Mouse (Mus musculus) G1E-ER4 (cell line): Measurements from ENCODE around the gene Them5. TPM values are rescaled to one million over a fixed set of nuclear protein-coding genes. Genes with fewer than 3 reads are reported as not detected.

Source experiments
- GATA1 ChIP-seq: IDR thresholded peaks from one replicate; pipeline ENCODE4 v1.8.0; 2012; ENCODE audit warnings: low read length, inconsistent platforms
- polyA plus RNA-seq: library from polyadenylated mRNA; stranded (reverse); fragments of >175 nt; gene quantifications from 2 replicates; pipeline ENCODE4 v1.2.3, GENCODE M21; 2012

The Them5 gene
- polyA plus RNA-seq, 1 experiment: not detected

DNA sequence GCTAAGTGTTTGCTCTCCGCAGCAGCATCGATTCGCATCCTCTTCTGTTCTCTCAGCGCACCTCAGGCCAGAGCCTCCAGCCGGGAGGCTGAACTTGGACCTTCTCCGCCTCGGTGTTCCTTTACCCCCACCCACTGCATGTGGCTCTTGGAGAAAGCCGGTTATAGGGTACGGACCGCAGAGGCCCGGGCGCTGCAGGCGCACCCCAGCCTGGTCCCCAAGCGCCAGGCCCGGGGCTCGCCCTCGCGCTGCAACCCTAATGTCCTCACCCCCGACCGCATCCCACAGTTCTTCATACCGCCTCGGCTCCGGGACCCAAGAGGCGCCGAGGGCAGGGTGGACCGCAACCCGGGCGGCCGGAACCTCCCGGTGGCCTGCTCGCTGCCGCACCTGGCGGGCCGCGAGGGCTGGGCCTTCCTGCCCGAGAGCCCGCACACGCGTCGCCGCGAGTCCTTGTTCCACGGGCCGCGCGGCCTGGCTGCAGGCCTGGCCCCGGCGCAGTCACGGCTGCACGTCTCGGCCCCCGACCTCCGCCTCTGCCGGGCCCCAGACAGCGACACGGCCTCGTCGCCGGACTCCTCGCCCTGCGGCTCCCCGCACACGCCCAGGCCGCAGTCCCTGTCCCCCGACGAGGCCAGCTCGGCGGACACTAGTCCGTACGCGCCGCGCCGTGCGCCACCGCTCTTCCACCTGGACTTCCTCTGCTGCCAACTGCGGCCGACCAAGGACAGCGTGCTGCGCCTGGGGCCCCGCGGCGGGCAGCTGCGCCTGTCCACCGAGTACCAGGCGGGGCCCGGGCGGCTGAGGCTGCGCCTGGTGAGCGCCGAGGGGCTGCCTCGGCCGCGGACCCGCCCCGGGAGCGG is 21.6 kb downstream of the Them5 start:
- TF ChIP-seq GATA1: no peak

DNA sequence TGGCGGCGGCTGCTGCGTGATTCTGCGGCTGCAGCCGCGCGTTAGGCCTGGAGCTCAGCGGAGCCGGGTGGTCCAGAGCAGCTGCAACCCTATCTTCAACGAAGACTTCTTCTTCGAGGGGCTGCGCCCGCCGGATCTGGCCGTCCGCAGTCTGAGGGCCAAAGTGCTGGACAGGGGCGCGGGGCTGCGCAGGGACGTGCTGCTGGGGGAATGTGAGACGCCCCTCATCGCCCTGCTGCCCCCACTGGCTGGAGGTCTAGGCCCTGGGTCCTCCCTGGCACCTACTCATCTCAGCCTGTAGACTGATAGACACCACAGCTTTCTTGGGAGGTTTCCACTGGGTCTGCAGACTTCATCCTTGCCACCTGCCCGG is 22.2 kb downstream of the Them5 start:
- TF ChIP-seq GATA1: no peak

DNA sequence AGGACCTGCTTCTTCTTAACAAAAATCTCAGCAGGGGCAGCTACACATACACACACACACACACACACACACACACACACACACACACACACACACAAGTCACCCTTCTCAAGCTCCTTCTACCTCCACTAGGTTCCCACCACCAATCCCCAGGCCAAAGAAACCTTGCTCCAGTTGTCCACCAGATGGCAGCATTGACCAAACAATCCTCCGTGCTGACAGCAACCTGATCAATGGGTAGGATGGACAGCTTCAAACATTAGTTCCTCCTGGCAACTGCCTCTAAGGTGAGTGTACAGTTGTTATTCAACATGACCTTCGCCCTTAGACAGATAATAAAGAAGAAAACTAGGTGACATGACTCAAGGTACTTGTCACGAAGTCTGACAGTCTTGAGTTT is 24.9 kb downstream of the Them5 start:
- TF ChIP-seq GATA1: no peak

DNA sequence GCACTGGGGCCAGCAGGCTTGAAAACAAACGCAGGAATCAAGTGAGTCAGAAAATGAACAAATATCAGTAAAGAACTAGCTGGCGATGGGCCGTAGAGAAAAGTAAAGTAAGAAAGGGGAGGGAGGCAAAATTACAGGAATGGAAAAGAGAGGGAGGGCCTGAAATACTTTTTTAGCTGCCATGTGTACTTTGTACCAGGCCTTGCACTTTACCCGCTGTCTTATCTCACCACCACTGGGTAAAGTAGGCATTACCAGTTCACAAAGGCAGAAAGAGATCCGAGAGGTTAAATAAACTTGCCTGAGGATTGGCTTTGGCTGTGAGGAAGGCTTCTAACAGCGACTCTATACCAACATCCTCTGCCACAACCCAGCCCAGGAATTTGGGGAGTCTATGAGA is 25.6 kb downstream of the Them5 start:
- TF ChIP-seq GATA1: no peak

DNA sequence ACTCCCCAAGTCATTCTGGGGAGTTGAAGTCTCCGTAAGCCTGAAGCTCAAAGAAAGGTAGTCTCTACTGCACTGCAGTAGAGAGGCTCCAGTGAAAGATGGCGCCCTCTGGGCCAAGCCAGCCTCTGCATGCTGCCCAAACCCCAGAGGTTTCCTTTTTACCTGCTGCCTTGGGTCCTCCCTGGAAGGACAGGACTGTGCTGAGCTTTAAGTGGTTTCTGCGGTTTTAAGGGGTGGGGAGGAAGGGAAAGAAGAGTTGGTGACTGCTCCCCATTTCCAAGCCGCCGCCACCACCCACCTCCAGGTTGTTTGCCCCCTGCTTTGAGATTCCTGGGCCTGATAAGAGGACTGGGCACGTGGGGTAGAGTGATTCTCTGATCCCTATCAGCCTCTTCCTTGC is 26.7 kb downstream of the Them5 start:
- no peak for TF ChIP-seq GATA1

DNA sequence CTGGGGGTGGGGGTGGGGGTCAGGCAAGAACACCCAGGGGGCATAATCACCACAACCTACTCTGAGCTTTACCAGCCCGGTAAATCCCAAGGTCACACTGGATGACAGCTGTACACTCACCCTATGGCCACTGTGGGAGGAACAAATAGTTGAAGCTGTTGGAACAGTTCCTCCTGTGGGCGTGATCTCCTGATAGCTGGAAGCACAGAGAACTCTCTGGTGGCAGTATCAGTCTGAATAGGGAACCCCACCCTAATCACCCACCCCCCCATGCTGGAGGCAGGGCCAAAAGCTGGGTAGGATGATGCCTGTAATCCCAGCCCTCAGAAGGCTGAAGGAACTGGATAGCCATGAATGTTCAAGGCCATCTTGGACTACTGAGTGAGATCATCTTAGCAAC is 27.8 kb downstream of the Them5 start:
- no peak for TF ChIP-seq GATA1

DNA sequence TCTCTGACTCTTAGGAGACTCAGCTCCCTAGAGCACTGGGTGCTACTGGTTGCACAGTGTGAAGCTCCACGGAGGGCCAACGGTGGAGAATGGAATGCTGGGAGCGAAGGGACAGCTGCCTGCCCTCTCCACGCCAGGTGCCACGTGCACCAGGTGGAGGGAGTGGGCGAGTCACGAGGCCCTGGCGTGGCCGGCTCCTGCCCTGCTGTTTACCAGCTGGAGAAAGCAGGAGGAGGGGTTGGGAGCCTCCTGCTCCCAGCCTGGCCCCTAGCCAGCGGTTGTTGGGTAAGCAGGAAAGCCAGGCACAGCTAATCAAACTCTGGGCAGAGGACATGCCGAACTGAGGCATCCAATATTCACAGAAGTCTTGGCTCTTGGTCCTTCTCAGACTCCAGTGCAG is 29.7 kb downstream of the Them5 start:
- TF ChIP-seq GATA1: no peak

DNA sequence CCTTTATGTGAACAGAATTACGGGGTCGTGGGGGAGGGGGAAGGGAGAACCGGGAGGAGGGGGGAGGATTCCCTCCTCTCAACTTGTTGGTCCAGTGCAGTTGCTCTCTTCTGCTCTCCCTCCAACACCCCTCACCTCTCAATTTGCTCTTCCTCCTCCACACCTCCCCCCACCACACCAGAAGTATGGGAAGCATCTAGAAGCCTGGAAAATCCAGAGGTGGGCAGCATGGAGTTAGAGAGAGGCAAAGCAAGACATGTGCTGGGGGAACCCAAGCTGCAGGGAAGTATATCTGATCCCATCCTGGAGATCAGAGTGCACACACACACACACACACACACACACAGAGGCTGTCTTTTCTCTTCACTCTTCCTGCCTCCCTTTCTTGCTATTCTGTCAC is 30.1 kb downstream of the Them5 start:
- no peak for TF ChIP-seq GATA1

DNA sequence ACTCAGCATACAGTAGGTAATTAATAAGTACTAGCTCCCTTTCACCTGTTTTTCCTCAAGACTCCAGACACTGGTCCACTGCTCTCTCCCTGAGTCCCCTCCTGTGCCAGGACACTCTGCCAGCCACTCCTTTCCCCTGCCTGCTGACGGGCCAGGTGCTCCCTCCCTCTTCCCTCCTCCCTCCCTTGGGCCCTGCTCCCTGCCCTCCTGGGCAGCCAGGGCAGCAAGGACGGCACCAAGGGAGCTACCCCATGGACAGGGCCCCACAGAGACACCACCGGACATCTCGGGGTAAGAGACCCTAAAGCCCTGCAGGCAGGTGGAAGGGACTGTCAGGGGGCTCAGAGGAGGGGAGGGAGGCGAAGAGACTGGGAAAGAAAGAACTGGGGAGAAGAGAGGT is 30.7 kb downstream of the Them5 start, which contains the start of gene Rorc:
Rorc (plus strand) TSS at position 154 of the 400 bp plus-strand sequence.
- no peak for TF ChIP-seq GATA1

DNA sequence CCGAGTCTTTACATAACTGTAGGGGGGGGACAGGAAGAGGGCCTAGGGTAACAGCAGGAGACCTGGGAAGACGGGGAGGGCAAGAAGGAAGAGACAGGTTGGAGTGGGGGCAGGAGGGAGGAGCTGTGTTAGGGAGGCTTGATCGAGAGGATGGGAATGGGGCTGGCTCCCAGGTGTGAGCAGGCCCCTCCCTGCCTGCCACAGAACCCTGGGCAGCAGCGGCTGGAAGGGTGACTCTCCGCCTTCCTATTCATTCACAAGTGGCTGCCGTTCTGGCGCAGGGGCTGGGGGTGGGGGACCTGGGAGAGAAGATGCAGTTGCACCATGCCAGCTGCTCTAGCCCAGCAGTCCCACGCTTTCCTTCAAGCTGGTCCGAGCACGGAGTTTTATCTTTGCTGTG is 31.2 kb downstream of the Them5 start:
- no peak for TF ChIP-seq GATA1

DNA sequence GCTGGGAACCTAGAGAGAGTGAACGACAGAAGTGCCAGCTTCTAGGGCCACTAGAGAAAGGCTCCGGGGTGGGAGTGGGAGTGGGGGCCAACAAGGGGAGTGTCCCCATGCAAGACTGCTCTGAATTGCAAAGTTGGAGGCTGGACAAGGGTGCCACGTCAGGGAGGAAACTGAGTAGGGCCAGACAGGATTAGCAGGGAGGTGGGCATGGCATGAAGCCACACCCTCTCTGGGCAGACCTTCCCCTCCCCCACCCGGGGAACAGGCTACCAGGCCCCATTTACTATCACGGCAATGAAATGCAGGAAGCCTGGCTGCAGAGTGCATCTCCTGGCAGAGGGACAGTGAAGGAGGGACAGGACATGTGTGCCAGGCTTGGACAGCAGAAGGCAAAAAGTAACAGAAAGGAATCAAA is 31.7 kb downstream of the Them5 start:
- TF ChIP-seq GATA1: no peak

DNA sequence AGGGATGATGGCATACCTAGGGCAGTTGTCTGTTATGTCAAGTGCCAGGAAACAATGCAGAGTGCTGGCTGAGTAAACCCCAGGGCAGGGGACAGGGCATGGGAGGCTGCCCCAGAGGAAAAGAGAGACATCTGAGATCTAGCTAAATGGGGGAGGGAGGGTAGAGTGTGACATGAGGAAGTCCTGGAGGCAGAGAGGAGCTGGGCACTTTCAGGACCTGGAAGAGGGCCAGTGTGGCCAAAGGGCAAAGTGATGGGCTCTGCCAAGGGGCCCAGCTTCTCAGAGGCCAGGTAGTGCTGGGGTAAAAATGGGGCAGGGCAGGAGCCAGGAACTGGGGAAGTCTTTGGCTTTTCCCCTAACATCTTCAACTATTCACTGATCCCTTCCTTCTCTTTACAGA is 32.7 kb downstream of the Them5 start:
- TF ChIP-seq GATA1: no peak

DNA sequence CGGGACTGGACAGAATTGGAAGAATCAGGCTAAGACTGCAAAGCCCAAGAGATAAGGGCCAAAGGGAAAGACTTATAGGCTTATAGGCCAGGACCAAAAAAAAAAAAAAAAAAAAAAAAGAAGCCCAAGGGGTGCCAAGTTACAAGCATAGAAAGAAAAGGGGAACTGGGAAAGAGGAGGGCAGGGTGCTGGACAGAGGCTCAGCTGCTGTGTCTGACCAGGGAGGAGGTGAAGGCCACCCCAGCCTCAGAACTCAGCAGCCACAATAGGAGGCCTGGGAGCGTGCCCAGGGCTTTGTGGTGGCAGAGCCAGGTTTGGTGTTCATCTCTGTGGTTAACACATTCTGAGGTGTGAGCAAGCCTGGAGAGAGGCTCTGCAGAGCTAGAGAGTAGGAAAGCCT is 33.2 kb downstream of the Them5 start:
- TF ChIP-seq GATA1: no peak

DNA sequence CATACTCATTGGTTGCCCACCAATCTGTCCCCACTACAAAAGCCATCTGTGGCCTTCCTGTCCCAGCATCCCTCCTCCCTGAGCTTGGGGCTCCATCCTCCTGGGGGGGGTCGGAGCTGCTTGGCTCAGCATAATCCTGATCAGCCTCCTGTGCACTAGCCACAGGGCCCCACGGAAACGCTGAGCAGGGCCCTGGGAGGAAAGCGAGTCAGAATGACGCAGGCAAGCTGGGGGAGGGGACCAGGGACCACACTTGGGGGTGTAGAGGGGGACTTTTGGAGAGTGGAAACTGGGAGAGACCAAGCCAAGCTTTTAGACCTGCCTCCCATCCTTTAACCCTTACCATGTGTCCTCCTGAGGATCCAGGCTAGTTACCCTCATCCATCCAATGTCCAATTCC is 34.0 kb downstream of the Them5 start:
- no peak for TF ChIP-seq GATA1

DNA sequence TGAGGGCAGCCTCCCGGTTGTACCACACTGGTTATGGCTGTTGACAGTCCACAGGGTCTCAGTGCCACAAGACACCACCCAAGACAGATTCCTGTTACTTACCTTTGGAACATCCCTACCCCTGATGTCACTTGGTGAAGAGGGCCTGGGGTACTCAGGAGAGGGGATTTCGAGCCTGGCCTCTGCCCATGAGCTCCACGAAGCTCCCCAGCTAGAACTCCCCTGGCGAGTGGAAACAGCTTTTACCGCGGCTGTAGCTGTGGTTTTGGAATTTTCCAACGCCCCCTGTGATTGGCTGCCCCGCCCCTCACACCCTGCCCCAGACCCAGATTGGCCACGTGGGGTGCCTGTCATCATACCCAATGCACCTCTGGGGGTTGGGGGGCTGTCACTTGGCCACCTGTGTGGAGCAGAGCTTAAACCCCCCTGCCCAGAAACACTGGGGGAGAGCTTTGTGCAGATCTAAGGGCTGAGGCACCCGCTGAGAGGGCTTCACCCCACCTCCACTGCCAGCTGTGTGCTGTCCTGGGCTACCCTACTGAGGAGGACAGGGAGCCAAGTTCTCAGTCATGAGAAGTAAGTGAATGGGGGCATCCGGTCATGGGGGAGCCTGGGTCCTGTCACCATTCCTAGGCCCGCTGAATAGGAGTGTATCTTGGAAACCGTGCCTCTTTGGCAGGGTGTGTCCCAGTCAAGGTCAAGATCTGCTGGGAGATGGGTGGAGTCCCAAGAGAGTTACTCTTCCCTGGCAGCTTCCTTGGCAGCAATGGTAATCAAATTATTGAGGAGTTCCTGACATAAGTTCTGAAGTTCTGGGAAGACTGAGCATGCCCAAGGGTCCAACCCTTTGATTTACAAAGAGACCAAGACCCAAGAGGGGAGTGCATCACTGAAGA is 35.4 kb downstream of the Them5 start:
- TF ChIP-seq GATA1: no peak

DNA sequence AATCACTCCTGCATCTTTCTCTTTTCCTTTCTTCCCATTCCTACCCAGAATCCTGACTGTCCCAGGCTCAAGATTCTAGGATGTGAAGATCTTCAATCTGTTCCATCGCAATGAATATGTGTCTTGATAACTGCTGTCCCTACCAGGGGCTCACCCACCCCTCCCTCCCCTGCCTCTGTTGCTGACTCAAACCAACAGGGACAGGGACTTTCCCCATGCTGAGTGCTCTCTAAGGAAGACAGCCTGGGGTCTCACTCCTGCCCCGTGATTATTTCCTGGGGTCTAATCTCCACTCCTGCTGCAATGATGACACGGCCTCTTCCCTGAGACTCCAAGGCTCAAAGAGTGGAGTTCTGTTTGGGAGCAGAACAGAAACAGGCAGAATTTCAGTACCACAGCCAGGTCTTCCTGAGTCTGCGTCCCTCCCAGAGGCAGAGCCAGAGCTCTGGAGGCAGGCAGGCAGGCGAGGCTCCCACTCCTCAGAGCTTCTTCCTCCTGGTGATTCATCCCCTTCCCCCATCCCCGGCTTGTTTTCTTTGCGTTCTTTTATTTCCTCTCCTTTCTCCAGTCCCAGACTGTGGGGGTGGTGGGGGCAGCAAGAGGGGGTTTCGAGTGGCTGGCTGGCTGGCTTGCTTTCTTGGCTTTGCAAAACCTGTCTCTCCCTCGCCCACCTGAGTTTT is 38.1 kb downstream of the Them5 start:
- TF ChIP-seq GATA1: no peak

DNA sequence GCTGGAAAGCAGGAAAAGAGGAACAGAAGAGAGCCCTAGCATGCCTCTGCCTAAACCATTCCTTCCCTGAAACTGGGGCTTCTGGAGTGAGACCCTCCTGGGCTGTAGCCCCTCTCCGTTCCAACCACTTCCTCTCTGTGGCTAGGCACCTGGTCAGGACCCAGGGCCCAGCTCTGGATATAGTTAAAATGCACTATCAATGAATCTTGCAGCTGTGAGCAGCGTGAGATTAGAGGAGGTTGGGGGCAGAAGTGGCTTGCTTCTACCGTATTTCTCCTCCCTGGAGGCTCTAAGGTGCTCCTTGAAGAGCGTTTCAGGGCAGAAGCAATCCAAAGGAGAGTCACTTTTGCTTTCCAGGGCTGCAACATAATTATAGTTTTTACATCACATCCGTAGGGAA is 40.4 kb downstream of the Them5 start:
- TF ChIP-seq GATA1: no peak
